Mouse (Mus musculus): ENCODE measurements around the gene Ndufaf3. TPM values are rescaled to one million over a fixed set of nuclear protein-coding genes. Genes with fewer than 3 reads are reported as not detected.

The Ndufaf3 gene
- polyA plus RNA-seq, 1 experiment from 2014 or later, result 55.8 TPM

DNA sequence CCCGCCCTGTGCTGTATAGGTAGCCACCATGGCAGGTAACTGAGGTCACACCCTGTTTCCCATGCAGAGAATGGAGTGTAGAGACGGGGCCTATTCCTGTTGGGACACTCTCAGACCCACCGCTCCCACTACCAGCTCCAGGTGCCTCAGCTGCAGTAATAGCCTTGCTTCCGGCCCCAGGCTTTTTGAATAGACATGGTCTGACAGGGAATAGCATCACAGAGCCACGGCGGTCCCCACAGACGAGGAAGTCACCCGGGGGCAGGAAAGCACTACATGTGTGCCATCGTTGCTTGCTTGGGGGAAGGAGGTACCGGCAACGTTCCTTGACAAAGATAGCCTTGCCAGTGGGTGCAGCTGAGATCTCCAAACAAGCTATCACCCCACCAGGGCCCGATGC lies 7.7 kb upstream of the Ndufaf3 start:
- peaks cover 28% of the 10 kb centered on the region for H3K4me1 ChIP-seq (replicated peaks; ENCODE audit: control insufficient read depth, insufficient read depth, low read length)
- 88% methylated on average over 12 of the region's 12 CpGs for WGBS
- peaks cover 37% of the 10 kb centered on the region for H3K36me3 ChIP-seq (ENCODE audit: control insufficient read depth, insufficient read depth, low read length)
- H3K27ac ChIP-seq (ENCODE audit: low read length), result no peak overlapping the region
- H3K4me3 ChIP-seq (ENCODE audit: low read length), result no peak overlapping the region
- no peak overlapping the region for H3K4me2 ChIP-seq (ENCODE audit: low read depth, low read length)
- H3K27me3 ChIP-seq (ENCODE audit: control insufficient read depth, insufficient read depth, low read depth, low read length), result no peaks in the 10 kb centered on the region
- no peak for ATAC-seq (ENCODE audit: low read depth)
- H3K9me3 ChIP-seq (ENCODE audit: control insufficient read depth, low read length), result no peaks in the 10 kb centered on the region
- H3K9ac ChIP-seq (ENCODE audit: low read length), result no peak overlapping the region

DNA sequence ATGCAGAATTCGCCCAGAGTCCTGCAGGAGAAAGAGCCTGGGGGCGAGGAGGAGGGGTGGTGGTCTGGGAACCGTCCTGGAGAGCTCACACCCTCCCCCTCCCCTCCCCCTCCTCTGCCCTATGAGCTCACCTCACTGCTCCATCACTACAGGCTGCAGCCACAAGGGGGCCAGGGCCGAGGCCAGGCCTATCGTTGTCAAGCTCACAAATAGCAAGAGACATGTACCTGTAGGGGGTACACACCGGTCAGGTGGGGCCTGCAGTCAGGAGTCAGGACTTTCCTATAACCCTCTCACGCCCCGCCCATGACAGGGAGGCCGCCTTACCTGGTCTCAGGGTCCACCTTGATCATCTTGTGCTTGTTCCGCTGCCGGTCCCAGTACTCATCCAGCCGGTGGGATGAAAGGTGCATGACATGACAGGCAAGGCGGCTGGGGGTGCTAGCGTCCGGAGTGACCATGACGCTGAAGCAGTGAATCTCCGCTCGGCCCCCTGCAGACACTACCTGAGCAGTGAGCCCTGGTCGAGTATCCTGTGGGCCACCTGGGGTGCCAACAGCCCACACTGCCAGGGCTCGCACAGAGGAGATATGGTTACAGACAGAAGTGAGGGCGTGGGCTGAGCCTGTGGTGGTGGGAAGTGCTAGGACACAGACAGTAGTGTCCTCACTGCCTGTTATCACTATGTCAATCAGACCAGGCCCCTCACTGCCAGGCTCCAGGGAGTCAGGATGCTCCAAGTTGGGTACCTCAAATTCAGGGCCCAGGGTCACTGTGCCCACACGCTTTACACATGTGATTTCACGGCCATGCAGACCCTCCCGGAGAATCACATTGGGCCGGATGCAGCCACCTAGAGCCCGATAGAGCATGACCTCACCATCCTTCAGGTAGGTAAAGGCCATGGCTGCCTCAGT lies 6.8 kb upstream of the Ndufaf3 start:
- H3K9ac ChIP-seq (ENCODE audit: low read length), result no peak overlapping the region

DNA sequence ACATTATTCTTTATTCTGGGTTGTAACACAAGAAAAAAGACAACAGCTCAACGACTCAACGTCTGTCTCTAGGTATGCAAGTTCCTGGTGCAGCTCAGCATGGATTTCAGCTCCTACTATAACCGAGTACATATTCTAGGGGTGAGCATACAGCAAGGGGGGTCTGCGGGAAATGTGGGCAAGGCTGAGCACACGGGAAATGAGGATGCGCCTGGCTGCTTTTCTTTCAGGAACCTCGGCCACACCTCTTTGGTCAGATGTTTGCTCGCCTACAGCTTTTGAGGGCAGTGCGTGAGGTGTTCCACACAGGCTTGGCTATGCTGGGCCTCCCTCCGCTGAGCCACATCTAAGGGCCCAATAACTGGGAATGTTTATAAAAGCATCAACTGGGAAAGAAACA lies 5.1 kb upstream of the Ndufaf3 start:
- H3K36me3 ChIP-seq (ENCODE audit: control insufficient read depth, insufficient read depth, low read length), result peaks cover 37% of the 10 kb centered on the region
- 77% methylated on average over 10 of the region's 10 CpGs for WGBS
- ATAC-seq (ENCODE audit: low read depth), result no peak
- no peak overlapping the region for H3K27ac ChIP-seq (ENCODE audit: low read length)
- H3K4me3 ChIP-seq (ENCODE audit: low read length), result no peak overlapping the region
- H3K27me3 ChIP-seq (ENCODE audit: control insufficient read depth, insufficient read depth, low read depth, low read length), result no peaks in the 10 kb centered on the region
- H3K9me3 ChIP-seq (ENCODE audit: control insufficient read depth, low read length), result no peaks in the 10 kb centered on the region
- no peak overlapping the region for H3K9ac ChIP-seq (ENCODE audit: low read length)
- H3K4me2 ChIP-seq (ENCODE audit: low read depth, low read length), result no peak overlapping the region
- peaks cover 30% of the 10 kb centered on the region for H3K4me1 ChIP-seq (replicated peaks; ENCODE audit: control insufficient read depth, insufficient read depth, low read length)

More for the DNA sequence above, 6.8 kb upstream of the Ndufaf3 start:
- Histone ChIP-seq H3K36me3 (ENCODE audit: control insufficient read depth, insufficient read depth, low read length) (peaks cover 37% of the 10 kb centered on the region), H3K4me2 (ENCODE audit: low read depth, low read length) (no peak overlapping the region), H3K4me1 (replicated peaks; ENCODE audit: control insufficient read depth, insufficient read depth, low read length) (peaks cover 29% of the 10 kb centered on the region), H3K27ac (ENCODE audit: low read length) (no peak overlapping the region), H3K27me3 (ENCODE audit: control insufficient read depth, insufficient read depth, low read depth, low read length) (no peaks in the 10 kb centered on the region), H3K9me3 (ENCODE audit: control insufficient read depth, low read length) (no peaks in the 10 kb centered on the region), H3K4me3 (ENCODE audit: low read length) (no peak overlapping the region)
- ATAC-seq (ENCODE audit: low read depth), result no peak
- 57% methylated on average over 26 of the region's 26 CpGs for WGBS

DNA sequence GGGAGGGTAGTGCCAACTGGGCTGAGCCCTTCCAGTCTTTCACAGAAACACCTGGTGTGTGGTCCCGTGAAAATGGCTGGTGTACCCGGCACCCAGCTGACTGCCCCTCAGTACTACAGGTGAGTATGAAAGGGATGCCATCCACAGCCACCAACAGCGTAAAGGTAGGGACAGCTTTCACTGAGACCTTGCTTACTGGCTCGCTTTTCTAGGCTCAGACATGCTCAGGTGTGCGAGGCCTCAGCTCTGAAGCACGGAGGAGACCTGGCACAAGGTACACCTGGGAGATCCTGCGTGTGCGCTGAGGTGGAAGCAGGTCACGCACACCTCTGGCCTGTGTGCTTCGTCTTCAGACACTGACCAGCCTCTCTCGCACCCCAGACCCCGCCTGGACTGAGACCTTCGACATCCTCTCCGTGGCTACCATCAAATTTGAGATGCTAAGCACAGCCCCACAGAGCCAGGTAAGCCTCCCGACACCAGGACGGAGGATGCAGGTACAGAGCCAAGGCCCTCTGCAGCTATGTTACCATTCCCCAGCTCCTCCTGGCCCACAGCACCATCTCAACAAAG lies 4.3 kb upstream of the Ndufaf3 start:
- no peak overlapping the region for H3K9ac ChIP-seq (ENCODE audit: low read length)
- WGBS, result 89% methylated on average over 16 of the region's 16 CpGs
- H3K27ac ChIP-seq (ENCODE audit: low read length), result no peak overlapping the region
- H3K27me3 ChIP-seq (ENCODE audit: control insufficient read depth, insufficient read depth, low read depth, low read length), result no peaks in the 10 kb centered on the region
- no peak overlapping the region for H3K4me3 ChIP-seq (ENCODE audit: low read length)
- no peaks in the 10 kb centered on the region for H3K9me3 ChIP-seq (ENCODE audit: control insufficient read depth, low read length)
- H3K4me2 ChIP-seq (ENCODE audit: low read depth, low read length), result no peak overlapping the region
- H3K4me1 ChIP-seq (replicated peaks; ENCODE audit: control insufficient read depth, insufficient read depth, low read length), result peaks cover 23% of the 10 kb centered on the region
- peaks cover 37% of the 10 kb centered on the region for H3K36me3 ChIP-seq (ENCODE audit: control insufficient read depth, insufficient read depth, low read length)
- no peak for ATAC-seq (ENCODE audit: low read depth)

DNA sequence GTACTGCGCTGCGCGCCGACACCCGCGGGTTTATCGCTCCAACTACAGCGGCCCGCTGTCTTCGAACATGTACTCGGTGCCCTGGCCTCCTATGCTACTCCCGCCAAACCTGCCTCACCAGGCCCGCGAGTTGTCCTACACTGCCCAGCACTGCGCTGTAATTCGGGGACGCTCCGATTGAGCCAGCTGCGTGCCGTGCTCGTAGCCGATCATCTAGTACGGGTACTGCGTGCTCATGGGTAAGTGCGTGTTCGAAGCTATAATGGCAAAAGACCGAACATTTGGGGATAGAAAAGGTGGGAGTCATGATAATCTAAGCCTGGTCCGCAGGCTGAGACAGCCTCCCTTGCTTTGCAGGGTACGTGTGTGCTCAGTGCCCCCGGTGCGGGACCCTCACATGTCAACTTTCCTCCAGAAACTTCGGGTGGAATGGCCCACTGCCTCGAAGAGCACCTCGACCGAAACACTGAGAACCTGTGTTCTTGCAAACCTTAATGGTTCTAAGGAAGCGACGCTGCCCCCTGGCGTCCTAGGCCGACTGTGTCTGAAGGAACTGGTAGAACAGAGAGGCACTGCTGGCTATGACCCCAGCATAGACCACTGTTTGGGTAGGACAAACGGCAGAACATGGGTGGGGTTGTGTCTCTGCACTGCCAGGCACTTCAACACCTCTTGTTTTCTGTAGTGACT lies 3.1 kb upstream of the Ndufaf3 start:
- Histone ChIP-seq H3K4me1 (replicated peaks; ENCODE audit: control insufficient read depth, insufficient read depth, low read length) (peaks cover 24% of the 10 kb centered on the region), H3K27ac (ENCODE audit: low read length) (peak overlapping the region; percentile 29), H3K4me2 (ENCODE audit: low read depth, low read length) (peak overlapping the region; percentile 92), H3K27me3 (ENCODE audit: control insufficient read depth, insufficient read depth, low read depth, low read length) (no peaks in the 10 kb centered on the region), H3K9me3 (ENCODE audit: control insufficient read depth, low read length) (no peaks in the 10 kb centered on the region), H3K36me3 (ENCODE audit: control insufficient read depth, insufficient read depth, low read length) (peaks cover 32% of the 10 kb centered on the region), H3K9ac (ENCODE audit: low read length) (peak overlapping the region; percentile 61), H3K4me3 (ENCODE audit: low read length) (peak overlapping the region; percentile 62)
- WGBS, result under 1% methylated on average over 40 of the region's 40 CpGs
- no peak; the same call in 1 of the 2 replicates for ATAC-seq (ENCODE audit: low read depth)

DNA sequence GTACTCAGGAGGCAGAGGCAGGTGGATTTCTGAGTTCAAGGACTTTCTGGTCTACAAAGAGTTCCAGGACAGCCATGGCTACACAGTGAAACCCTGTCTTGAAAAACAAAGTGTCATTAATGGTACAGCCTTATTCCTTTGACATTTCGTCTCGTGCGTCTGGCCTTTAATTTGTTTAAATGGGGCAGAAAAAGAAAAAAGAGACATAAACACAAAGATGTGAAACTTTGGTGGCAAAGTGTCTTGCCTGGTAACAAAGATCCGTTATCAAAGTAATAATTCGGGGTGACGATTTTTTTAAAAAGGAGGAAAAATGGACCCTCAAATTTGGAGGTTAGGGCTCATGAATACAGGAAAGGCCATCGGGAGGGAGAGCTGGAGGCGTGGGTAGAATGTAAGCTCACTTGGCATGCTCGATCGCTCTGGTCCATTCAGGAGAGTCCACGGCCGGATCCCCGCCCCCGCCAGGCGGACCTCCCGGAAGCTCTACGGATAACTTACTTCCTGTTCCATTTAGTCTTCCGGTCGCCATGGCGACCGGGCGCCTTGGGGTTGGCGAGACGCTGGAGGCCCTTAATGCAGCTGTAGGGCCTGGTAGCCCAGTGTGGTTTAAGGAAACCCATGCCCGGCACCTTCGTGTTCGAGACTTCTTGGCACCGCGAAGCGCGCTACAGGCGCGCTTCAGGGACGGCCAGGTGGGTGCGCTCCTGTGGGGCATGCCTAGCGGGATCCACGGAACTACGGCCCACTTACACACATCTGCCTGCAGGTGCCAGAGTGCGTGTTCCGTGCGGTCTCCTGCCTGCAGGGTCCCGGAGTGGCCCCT lies 2.4 kb upstream of the Ndufaf3 start, which contains the start of gene Dalrd3:
Gene Dalrd3, plus strand, starts transcription at position 506 of the 826 bp plus-strand sequence.
- Histone ChIP-seq H3K9me3 (ENCODE audit: control insufficient read depth, low read length) (no peaks in the 10 kb centered on the region), H3K9ac (ENCODE audit: low read length) (peak within 1 kb of the TSS; percentile 61), H3K27me3 (ENCODE audit: control insufficient read depth, insufficient read depth, low read depth, low read length) (no peaks in the 10 kb centered on the region), H3K4me1 (replicated peaks; ENCODE audit: control insufficient read depth, insufficient read depth, low read length) (peaks cover 24% of the 10 kb centered on the region), H3K4me3 (ENCODE audit: low read length) (peak within 1 kb of the TSS; percentile 62), H3K36me3 (ENCODE audit: control insufficient read depth, insufficient read depth, low read length) (peaks cover 29% of the 10 kb centered on the region), H3K4me2 (ENCODE audit: low read depth, low read length) (peak within 1 kb of the TSS; percentile 92), H3K27ac (ENCODE audit: low read length) (peak within 1 kb of the TSS; percentile 41)
- 4% methylated on average over 42 of the region's 42 CpGs for WGBS
- ATAC-seq (ENCODE audit: low read depth), result peak; percentile 69

DNA sequence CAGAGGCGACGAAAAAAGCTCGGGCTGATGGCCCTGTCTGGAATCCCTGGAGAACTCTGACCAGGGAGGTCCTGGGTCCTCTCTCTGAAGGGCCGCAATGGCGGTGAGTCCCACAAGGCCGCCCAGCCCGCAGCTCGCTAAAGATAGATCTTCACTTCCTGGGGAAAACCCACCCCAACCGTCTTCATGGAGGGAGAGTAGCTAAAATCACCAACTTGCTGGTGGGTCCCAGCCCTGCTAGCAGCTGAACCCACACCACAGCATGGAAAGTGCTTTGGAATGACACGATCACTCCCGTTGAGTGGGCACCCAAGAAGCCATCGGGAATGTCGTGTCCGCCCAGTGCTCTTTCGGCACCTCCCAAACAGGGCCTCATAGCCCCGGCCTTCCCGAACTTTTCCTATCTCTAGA lies 1.3 kb upstream of the Ndufaf3 start:
- peak overlapping the region; percentile 87 for H3K9ac ChIP-seq (ENCODE audit: low read length)
- no peak for ATAC-seq (ENCODE audit: low read depth)
- WGBS, result 71% methylated on average over 17 of the region's 17 CpGs
- peaks cover 34% of the 10 kb centered on the region for H3K36me3 ChIP-seq (ENCODE audit: control insufficient read depth, insufficient read depth, low read length)
- H3K9me3 ChIP-seq (ENCODE audit: control insufficient read depth, low read length), result no peaks in the 10 kb centered on the region
- H3K4me2 ChIP-seq (ENCODE audit: low read depth, low read length), result peak overlapping the region; percentile 98
- H3K27ac ChIP-seq (ENCODE audit: low read length), result no peak overlapping the region; the same call in 1 of the 2 replicates
- peak overlapping the region; percentile 82 for H3K4me3 ChIP-seq (ENCODE audit: low read length)
- H3K4me1 ChIP-seq (replicated peaks; ENCODE audit: control insufficient read depth, insufficient read depth, low read length), result peaks cover 24% of the 10 kb centered on the region
- no peaks in the 10 kb centered on the region for H3K27me3 ChIP-seq (ENCODE audit: control insufficient read depth, insufficient read depth, low read depth, low read length)

DNA sequence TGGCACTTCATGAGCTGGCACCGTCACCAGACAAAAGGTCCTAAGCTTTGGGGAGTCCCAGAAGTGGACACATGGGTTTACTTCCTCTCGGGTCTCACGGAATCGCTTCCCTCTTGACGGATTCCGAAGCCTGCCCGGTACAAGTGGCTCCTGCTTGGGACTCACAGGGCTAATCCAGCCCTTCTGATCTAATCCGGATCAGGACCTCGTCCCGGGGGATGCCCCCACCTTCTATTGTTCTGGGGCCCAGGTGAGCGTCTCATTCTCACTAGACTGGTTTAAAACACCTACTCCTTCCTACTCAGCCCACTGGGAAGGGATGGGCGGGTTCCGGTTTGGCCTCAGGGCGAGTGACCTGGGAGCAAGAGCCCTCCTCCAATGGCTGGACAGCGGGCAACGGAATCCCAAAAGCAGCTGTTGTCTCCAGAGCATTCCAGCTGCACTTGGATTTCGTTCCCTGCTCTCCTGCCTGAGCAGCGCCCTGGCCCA lies 741 bp upstream of the Ndufaf3 start:
- no peak for ATAC-seq (ENCODE audit: low read depth)

More for the DNA sequence above, 741 bp upstream of the Ndufaf3 start:
- 9% methylated on average over 18 of the region's 18 CpGs for WGBS
- Histone ChIP-seq H3K27me3 (ENCODE audit: control insufficient read depth, insufficient read depth, low read depth, low read length) (no peaks in the 10 kb centered on the region), H3K9me3 (ENCODE audit: control insufficient read depth, low read length) (no peaks in the 10 kb centered on the region), H3K4me1 (replicated peaks; ENCODE audit: control insufficient read depth, insufficient read depth, low read length) (peaks cover 24% of the 10 kb centered on the region), H3K4me2 (ENCODE audit: low read depth, low read length) (peak overlapping the region; percentile 98), H3K9ac (ENCODE audit: low read length) (peak overlapping the region; percentile 87), H3K36me3 (ENCODE audit: control insufficient read depth, insufficient read depth, low read length) (peaks cover 31% of the 10 kb centered on the region), H3K4me3 (ENCODE audit: low read length) (peak overlapping the region; percentile 82), H3K27ac (ENCODE audit: low read length) (peak overlapping the region; percentile 97)

Data from lung, embryonic 16.5 days (tissue).